Mouse (Mus musculus) hindbrain, embryonic 12.5 days (tissue): ENCODE measurements around the gene Pi4k2b. TPM values are rescaled to one million over a fixed set of nuclear protein-coding genes. Genes with fewer than 3 reads are reported as not detected.
"Not testable (repeated sequence)": the region's sequence is repeated elsewhere in the genome, so short reads cannot be mapped to it uniquely, and the experiment has no call there.

Source experiments
- ATAC-seq: fragments of 200-750 bp; cut with Nextera tagmentation; 2 replicates; pipeline ENCODE4 v1.8.0; 2017; ENCODE audit warnings: moderate TSS enrichment; ENCODE audit not compliant: low FRiP score
- H3K27ac ChIP-seq: fragments of 300-500 bp; sonication (generic); 2 replicates; pipeline ENCODE4 v1.5.1; 2016; ENCODE audit warnings: mild to moderate bottlenecking
- H3K27me3 ChIP-seq: fragments of 300-500 bp; sonication (generic); 2 replicates; pipeline ENCODE4 v1.6.1; 2016; ENCODE audit warnings: mild to moderate bottlenecking
- H3K36me3 ChIP-seq: fragments of 300-500 bp; sonication (generic); 2 replicates; pipeline ENCODE4 v1.6.1; 2016; ENCODE audit warnings: mild to moderate bottlenecking
- H3K4me1 ChIP-seq: fragments of 300-500 bp; sonication (generic); 2 replicates; pipeline ENCODE4 v1.6.1; 2016
- H3K4me2 ChIP-seq: fragments of 300-500 bp; sonication (generic); replicated peaks from 2 replicates; pipeline ENCODE4 v1.6.1; 2016; ENCODE audit warnings: mild to moderate bottlenecking
- H3K4me3 ChIP-seq: fragments of 300-500 bp; sonication (generic); 2 replicates; pipeline ENCODE4 v1.5.1; 2016; ENCODE audit warnings: mild to moderate bottlenecking
- H3K9ac ChIP-seq: fragments of 300-500 bp; sonication (generic); 2 replicates; pipeline ENCODE4 v1.6.1; 2016; ENCODE audit warnings: mild to moderate bottlenecking, moderate library complexity
- H3K9me3 ChIP-seq: fragments of 300-500 bp; sonication (generic); replicated peaks from 2 replicates; pipeline ENCODE4 v1.6.1; 2016; ENCODE audit warnings: mild to moderate bottlenecking
- WGBS: fragments of 180-500 bp; shearing (Covaris S2); methylation state at CpG from one replicate; pipeline ENCODE4 v1.1.7; 2016; 5-methylcytosine and 5-hydroxymethylcytosine counted together
- polyA plus RNA-seq: library from polyadenylated mRNA; unstranded; fragments of >200 nt; fragmentation: Nextera tagmentation; extraction: Ambion mirVana; gene quantifications from 2 replicates; pipeline ENCODE4 v1.2.1, GENCODE M21; 2016

The Pi4k2b gene
- 18.9 and 20.9 TPM in 2 replicates for polyA plus RNA-seq

GRCm38 (mm10) chr5:52741391-52742111, at the start of gene Pi4k2b:
Gene Pi4k2b, plus strand, starts transcription at chr5:52741574.
- Histone ChIP-seq H3K27ac (peak within 1 kb of the TSS; percentile 67), H3K36me3 (no peaks in the 10 kb centered on the region), H3K4me1 (no peaks in the 10 kb centered on the region; the same call in 1 of the 2 replicates), H3K4me2 (peak within 1 kb of the TSS; percentile 79), H3K27me3 (no peaks in the 10 kb centered on the region), H3K4me3 (peak within 1 kb of the TSS; percentile 85), H3K9me3 (no peaks in the 10 kb centered on the region), H3K9ac (peak within 1 kb of the TSS; percentile 77)
- ATAC-seq: peak; percentile 93
- WGBS: under 1% methylated on average over 32 of the region's 75 CpGs

- no peak for ATAC-seq
- WGBS: 91% methylated on average over 1 of the region's 1 CpGs
- Histone ChIP-seq H3K4me3 (no peak overlapping the region), H3K36me3 (no peaks in the 10 kb centered on the region), H3K4me1 (no peaks in the 10 kb centered on the region), H3K27me3 (no peaks in the 10 kb centered on the region), H3K27ac (no peak overlapping the region), H3K4me2 (no peak overlapping the region), H3K9me3 (no peaks in the 10 kb centered on the region), H3K9ac (no peak overlapping the region)
Measured at GRCm38 (mm10) chr5:52697291-52697690, 44.1 kb upstream of the Pi4k2b start.

DNA sequence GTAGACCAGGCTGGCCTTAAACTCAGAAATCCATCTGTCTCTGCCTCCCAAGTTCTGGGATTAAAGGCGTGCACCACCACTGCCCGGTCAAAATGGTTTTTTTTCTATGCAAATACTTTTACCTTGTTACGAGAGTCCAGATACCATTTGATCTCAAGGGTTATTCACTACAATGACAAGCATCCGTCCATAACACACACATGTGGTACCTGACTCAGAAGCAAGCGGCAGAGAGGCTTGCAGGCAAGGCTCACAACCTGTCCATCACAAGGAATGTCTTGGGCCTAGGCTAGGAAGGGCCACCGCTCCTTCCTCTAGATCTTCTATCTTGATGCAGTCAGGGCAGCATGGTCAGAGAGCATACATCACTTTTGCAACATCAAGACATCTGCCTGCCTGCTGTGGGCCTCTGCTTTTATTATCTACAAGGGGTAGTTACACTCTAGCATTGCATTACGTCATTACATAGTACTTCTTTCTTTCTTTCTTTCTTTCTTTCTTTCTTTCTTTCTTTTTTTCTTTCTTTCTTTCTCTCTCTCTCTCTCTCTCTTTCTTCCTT, 43.4 kb upstream of the Pi4k2b start:
- H3K4me1 ChIP-seq, H3K27ac ChIP-seq, H3K9me3 ChIP-seq, H3K4me2 ChIP-seq, H3K27me3 ChIP-seq, H3K9ac ChIP-seq, H3K4me3 ChIP-seq, H3K36me3 ChIP-seq, ATAC-seq: not testable (repeated sequence)
- 83% methylated on average over 7 of the region's 7 CpGs for WGBS

DNA sequence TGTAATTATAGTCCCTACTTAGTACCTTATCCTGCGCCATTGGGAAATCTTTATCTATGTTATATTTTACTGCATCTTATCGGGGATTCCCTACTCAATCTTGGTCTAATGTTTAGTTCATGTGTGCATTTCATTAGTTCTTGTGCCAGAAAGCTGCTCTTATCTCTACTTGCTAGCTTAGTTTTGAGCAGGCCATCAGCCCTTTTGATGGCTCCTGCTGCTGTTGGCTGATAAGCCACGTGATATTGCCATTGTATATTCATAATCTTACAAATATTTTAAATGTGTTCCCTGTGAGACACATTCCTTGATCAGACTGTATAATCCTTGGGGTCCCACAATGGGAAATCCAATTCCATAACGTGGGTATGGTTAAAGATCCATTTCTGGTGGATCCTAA, 36.8 kb upstream of the Pi4k2b start:
- Histone ChIP-seq H3K4me1 (no peaks in the 10 kb centered on the region), H3K9me3 (no peaks in the 10 kb centered on the region), H3K4me2 (no peak overlapping the region), H3K9ac (no peak overlapping the region), H3K4me3 (no peak overlapping the region), H3K27ac (no peak overlapping the region), H3K27me3 (no peaks in the 10 kb centered on the region), H3K36me3 (no peaks in the 10 kb centered on the region)
- ATAC-seq: no peak
- 76% methylated on average over 4 of the region's 4 CpGs for WGBS

DNA sequence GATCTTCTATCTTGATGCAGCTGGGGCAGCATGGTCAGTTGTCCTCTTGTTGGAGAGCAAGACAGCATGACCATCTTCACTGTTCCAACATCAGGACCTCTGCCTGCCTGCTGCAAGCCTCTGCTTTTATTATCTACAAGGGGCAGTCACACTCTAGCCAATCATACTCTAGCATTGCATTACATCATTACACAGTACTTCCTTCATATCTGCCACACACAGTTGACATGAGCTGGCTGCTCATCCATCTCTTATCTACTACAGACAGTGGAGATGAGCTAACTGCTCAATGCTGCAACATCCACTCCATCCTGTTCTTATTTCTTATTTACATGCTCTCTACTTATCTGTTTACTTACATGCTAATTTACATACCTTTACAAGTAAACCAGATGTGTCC, 28.7 kb upstream of the Pi4k2b start:
- no peak overlapping the region for H3K27ac ChIP-seq
- no peak overlapping the region for H3K9ac ChIP-seq
- H3K36me3 ChIP-seq: no peaks in the 10 kb centered on the region
- no peaks in the 10 kb centered on the region for H3K4me1 ChIP-seq
- no peak overlapping the region for H3K4me2 ChIP-seq
- ATAC-seq: no peak
- H3K27me3 ChIP-seq: no peaks in the 10 kb centered on the region
- no peak overlapping the region for H3K4me3 ChIP-seq
- H3K9me3 ChIP-seq: no peaks in the 10 kb centered on the region

DNA sequence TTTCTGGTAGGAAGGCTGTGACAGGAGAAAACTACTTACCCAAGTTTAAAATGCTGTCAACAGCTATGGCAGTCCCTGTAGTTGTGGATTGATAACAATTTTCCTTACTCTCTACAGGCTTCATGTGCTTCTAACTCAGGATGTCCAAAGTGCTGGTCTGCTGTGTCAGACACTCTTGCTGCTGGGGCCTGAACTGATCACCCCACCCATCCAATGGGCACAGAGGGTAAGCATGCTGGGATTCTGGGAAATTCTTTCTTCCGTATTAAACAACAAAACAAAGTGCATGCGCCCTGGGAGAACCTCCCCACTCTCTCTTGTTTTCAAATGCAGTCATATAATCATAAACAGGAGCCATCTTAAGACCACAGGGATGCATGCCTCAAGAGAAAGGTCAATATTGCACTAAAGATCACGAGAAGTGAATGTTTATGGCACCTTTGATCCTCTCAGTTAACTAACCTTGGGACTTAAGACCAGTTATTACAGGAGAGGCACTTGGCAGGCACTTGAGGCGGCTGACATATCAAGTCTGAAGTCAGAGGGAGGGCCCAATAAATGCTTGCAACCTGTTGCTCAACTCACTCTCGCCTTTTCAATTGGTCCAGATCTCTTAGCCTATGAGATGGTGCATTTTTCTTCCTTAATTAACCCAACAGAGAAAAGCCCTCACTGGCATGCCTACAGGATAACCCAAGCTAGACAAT, 24.5 kb upstream of the Pi4k2b start:
- Histone ChIP-seq H3K9ac (no peak overlapping the region), H3K4me2 (no peak overlapping the region), H3K9me3 (no peaks in the 10 kb centered on the region), H3K27me3 (no peaks in the 10 kb centered on the region), H3K4me1 (no peaks in the 10 kb centered on the region), H3K27ac (no peak overlapping the region), H3K4me3 (no peak overlapping the region), H3K36me3 (no peaks in the 10 kb centered on the region)
- WGBS: 88% methylated on average over 5 of the region's 5 CpGs
- no peak for ATAC-seq

DNA sequence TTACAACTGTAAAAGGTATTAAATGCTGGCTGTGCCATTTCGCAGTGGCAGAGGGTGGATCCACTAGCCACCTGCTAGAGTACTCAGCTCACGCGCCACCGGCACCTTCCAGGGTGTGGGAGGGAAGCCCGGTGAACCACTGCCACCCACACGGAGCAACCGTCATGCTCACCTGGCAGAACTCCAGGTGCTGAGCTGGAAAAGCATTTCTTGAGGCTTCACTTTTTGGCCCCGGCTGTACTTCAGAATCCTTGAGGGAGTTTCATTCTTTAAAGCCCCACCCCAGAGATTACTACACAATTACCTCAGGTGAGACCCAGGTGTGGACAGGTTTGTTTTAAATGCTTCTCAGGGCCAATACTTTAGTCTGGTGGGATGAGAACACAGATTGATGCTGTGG, 20.4 kb upstream of the Pi4k2b start:
- H3K4me2 ChIP-seq: no peak overlapping the region
- no peak for ATAC-seq
- H3K4me1 ChIP-seq: no peaks in the 10 kb centered on the region
- no peak overlapping the region for H3K9ac ChIP-seq
- H3K27me3 ChIP-seq: no peaks in the 10 kb centered on the region
- no peak overlapping the region for H3K27ac ChIP-seq
- WGBS: 91% methylated on average over 8 of the region's 8 CpGs
- no peaks in the 10 kb centered on the region for H3K9me3 ChIP-seq
- H3K4me3 ChIP-seq: no peak overlapping the region
- no peaks in the 10 kb centered on the region for H3K36me3 ChIP-seq

GRCm38 (mm10) chr5:52727747-52728146, 13.6 kb upstream of the Pi4k2b start:
- no peaks in the 10 kb centered on the region for H3K36me3 ChIP-seq
- H3K27ac ChIP-seq: no peak overlapping the region
- no peak overlapping the region for H3K4me3 ChIP-seq
- H3K9ac ChIP-seq: no peak overlapping the region
- no peaks in the 10 kb centered on the region for H3K27me3 ChIP-seq
- WGBS: 85% methylated on average over 5 of the region's 5 CpGs
- no peaks in the 10 kb centered on the region for H3K9me3 ChIP-seq
- H3K4me2 ChIP-seq: no peak overlapping the region
- no peaks in the 10 kb centered on the region for H3K4me1 ChIP-seq
- no peak for ATAC-seq

DNA sequence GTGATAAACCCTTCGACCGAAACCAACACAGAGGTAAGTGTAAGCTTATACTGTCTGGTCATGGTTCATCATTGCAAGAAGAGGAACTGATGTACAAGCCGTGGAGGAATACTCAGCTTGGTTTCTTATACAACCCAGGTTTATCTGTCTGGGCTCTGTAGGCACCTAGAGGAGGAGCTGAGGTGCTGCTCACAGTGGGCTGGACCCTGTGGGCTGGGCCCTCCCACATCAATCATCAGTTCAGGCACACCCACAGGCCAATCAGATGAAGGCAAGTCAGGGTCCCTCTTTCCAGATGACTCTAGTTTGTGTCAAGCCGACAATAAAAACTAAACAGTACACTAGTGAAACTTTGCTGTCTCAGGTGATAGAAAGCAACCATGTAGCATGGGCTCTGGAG, 8.6 kb upstream of the Pi4k2b start:
- H3K27me3 ChIP-seq: no peaks in the 10 kb centered on the region
- H3K4me1 ChIP-seq: no peaks in the 10 kb centered on the region
- H3K9ac ChIP-seq: no peak overlapping the region
- no peak overlapping the region for H3K27ac ChIP-seq
- WGBS: 78% methylated on average over 4 of the region's 4 CpGs
- ATAC-seq: no peak
- H3K9me3 ChIP-seq: no peaks in the 10 kb centered on the region
- H3K36me3 ChIP-seq: no peaks in the 10 kb centered on the region
- H3K4me3 ChIP-seq: no peak overlapping the region
- H3K4me2 ChIP-seq: no peak overlapping the region

- Histone ChIP-seq H3K9me3 (no peaks in the 10 kb centered on the region), H3K27me3 (no peaks in the 10 kb centered on the region), H3K4me2 (no peak overlapping the region), H3K4me1 (no peaks in the 10 kb centered on the region), H3K27ac (no peak overlapping the region), H3K36me3 (no peaks in the 10 kb centered on the region), H3K4me3 (no peak overlapping the region), H3K9ac (no peak overlapping the region)
- no peak for ATAC-seq
- WGBS: 67% methylated on average over 3 of the region's 3 CpGs
Measured at GRCm38 (mm10) chr5:52736046-52736445, 5.3 kb upstream of the Pi4k2b start.

DNA sequence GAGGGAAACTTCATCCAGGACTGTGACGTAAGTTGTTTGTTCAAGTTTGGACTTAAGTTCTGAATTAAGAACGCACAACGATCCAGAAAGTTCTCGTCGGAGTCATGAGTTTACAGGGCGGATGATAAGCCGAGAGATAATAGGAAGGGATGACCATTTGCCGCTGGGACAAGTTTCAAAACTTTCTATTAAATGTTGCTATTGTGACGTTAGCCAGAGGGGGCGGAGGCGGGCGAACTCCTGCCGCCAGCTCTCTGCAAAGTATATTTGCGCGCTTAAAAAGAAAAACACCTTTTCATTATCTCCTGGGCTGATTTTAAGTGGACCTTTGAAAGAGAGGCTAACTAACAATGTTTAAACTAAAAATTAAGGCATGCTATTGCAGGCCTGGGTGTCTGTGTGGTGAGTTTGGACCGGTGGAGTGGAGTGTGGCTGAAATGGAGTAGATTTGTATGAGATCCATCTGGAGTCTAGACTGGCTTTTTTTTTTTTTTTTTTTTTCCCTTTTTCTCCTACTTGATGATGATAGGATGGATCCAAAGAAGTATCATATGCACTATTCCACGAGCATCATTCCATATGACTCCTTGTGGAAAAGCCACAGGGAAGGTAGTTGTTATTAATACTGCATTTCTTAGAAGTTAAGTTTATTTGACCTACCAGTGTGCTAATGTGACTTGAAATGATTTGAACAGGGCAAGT, 889 bp downstream of the Pi4k2b start:
- Histone ChIP-seq H3K27me3 (no peaks in the 10 kb centered on the region), H3K9me3 (no peaks in the 10 kb centered on the region), H3K27ac (peak overlapping the region; percentile 67), H3K36me3 (no peaks in the 10 kb centered on the region), H3K4me3 (peak overlapping the region; percentile 85), H3K9ac (peak overlapping the region; percentile 77), H3K4me2 (peak overlapping the region; percentile 79), H3K4me1 (no peaks in the 10 kb centered on the region; the same call in 1 of the 2 replicates)
- 3% methylated on average over 17 of the region's 17 CpGs for WGBS
- no peak for ATAC-seq

GRCm38 (mm10) chr5:52743231-52743630, 1.9 kb downstream of the Pi4k2b start:
- 45% methylated on average over 4 of the region's 4 CpGs for WGBS
- Histone ChIP-seq H3K36me3 (no peaks in the 10 kb centered on the region), H3K4me3 (no peak overlapping the region; the same call in 1 of the 2 replicates), H3K27me3 (no peaks in the 10 kb centered on the region), H3K9me3 (no peaks in the 10 kb centered on the region), H3K27ac (no peak overlapping the region), H3K4me1 (no peaks in the 10 kb centered on the region; the same call in 1 of the 2 replicates), H3K9ac (no peak overlapping the region), H3K4me2 (peak overlapping the region; percentile 79)
- ATAC-seq: no peak
